Mouse (Mus musculus) gonadal fat pad, adult 2 months (tissue): ENCODE results near the gene Clasp1. TPM values are rescaled to one million over a fixed set of nuclear protein-coding genes. Genes with fewer than 3 reads are reported as not detected.
"Not testable (repeated sequence)": the region's sequence is repeated elsewhere in the genome, so short reads cannot be mapped to it uniquely, and the experiment has no call there.

Experiments
- DNase-seq: peaks from one replicate; pipeline ENCODE4 v3.0.0-alpha.2; 2012; ENCODE audit warnings: low read depth
- polyA plus RNA-seq: library from polyadenylated mRNA; depleted of rRNA; stranded (reverse); fragments of >200 nt; gene quantifications from 2 replicates; pipeline ENCODE4 v1.2.3, GENCODE M21; 2012

Gene Clasp1
- polyA plus RNA-seq, 1 experiment = 19.1 TPM

GRCm38 (mm10) chr1:118581179-118581578, 192.3 kb downstream of the Clasp1 start:
- DNase-seq = no peak

- DNase-seq = peak; percentile 19
Measured at GRCm38 (mm10) chr1:118589721-118590120, 200.9 kb downstream of the Clasp1 start.

- DNase-seq = no peak
Measured at GRCm38 (mm10) chr1:118592933-118593332, 204.1 kb downstream of the Clasp1 start.

DNA sequence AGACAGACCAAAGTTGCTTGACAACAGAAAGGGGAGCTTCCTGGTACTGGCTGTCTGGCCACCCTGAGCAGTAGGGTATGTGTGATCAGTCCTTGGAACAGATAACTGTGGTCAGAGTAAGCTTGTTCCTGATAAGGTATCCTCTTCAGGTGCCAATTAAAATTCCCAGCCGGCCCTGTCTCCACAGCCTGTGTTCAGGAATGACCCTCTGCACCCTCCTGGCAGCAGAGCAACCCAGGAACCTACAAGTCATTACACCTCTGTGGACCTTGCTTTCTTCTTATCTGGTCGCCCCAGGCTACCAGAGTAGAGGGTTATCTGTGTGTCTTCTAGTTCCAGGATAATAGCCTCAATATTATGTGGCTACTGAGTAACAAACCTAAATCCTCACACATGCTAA, 206.5 kb downstream of the Clasp1 start:
- no peak for DNase-seq

DNA sequence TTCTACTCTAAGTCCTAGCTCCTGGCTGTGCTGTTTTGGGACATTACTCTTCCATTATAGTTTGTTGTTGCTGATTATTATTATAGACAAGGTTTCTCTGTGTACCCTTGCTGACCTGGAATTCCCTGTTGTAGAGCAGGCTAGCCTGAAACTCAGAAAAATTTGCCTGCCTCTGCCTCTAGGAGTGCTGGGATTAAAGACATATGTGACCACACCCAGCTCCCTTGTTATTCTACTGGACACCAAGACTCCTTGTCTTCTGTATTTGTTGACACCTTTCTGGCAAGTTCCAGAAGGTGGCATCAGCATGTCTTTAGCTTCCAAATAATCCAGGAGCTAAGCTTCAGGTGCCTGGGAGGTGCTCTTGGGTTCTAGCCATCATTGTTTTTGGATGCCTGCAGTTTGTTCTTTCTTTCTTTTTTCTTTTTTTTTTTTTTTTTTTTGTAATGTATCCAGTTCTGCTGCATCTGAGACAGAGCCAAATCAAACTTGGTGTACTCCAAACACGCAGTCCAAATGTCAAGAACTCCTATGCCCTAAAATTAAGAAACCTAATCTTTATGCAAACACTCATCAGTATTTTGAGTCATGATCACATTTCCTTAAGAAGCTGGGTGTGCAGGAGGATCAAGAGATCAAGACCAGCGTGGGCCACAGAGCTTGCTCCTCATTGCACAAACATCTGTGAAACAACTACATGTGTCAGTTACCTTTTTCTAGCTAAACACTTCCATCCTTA, 208.8 kb downstream of the Clasp1 start:
- peak; percentile 59 for DNase-seq

- DNase-seq = no peak
Measured at GRCm38 (mm10) chr1:118598339-118598738, 209.5 kb downstream of the Clasp1 start.

GRCm38 (mm10) chr1:118613631-118614183, 224.8 kb downstream of the Clasp1 start:
- DNase-seq = no peak

- not testable (repeated sequence) for DNase-seq
Measured at GRCm38 (mm10) chr1:118621055-118621454, 232.2 kb downstream of the Clasp1 start.

GRCm38 (mm10) chr1:118622857-118623256, 234.0 kb downstream of the Clasp1 start:
- DNase-seq = no peak

- DNase-seq = no peak
Measured at GRCm38 (mm10) chr1:118625461-118625860, 236.6 kb downstream of the Clasp1 start.

- no peak for DNase-seq
Measured at GRCm38 (mm10) chr1:118625921-118626320, 237.1 kb downstream of the Clasp1 start.

DNA sequence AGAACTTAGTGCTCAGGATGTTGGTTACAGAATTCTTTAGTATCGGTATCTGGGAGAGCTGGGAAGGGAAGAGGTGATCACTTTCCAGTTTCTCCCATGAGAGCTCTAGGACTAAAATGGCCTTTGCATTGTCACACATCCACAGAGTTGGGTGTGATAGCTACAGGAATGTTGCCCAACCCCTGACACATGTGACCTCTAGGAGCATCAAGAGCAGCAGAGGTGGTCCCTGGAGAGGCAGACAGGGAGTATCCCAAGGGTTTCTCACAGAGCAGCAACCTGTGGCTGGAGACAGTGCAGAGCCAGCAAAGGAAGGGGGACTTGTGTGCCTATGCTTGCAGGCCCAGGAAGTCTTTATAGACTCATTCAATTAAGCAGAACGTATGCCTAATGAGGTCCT, 237.6 kb downstream of the Clasp1 start:
- no peak for DNase-seq

GRCm38 (mm10) chr1:118627781-118628464, 239.1 kb downstream of the Clasp1 start, which contains the start of gene Tfcp2l1:
Tfcp2l1 (plus strand) TSS chr1:118627945.
- peak; percentile 16 for DNase-seq

DNA sequence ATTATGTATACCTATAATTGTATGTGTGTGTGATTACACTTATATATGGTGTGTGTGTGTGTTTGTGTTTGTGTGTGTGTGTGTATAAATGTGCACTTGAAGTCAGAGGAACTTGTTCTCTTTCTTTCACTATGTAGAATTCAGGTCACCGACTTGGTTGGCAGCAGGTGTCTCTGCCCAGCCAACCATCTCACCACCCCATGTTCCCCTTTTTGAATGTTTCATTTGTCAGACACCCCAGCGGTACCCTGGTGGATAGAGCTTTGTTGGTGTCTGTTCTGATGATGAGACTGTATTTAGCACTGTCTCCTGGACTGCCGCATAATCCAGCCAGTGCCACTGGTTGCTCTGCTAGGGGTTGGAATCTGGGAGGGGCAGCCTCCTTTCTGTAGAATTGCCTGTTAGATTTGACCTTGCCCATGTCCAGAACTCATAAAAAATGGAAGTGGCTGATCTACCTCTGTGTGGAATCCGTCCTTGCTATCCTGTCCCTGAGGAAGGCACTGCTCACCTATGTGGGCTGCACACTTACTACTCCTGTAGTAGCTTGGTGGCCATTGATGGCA, 244.6 kb downstream of the Clasp1 start:
- DNase-seq = no peak

- no peak for DNase-seq
Measured at GRCm38 (mm10) chr1:118642296-118642999, 253.6 kb downstream of the Clasp1 start.

GRCm38 (mm10) chr1:118643138-118643979, 254.5 kb downstream of the Clasp1 start:
- DNase-seq = peak; percentile 40

DNA sequence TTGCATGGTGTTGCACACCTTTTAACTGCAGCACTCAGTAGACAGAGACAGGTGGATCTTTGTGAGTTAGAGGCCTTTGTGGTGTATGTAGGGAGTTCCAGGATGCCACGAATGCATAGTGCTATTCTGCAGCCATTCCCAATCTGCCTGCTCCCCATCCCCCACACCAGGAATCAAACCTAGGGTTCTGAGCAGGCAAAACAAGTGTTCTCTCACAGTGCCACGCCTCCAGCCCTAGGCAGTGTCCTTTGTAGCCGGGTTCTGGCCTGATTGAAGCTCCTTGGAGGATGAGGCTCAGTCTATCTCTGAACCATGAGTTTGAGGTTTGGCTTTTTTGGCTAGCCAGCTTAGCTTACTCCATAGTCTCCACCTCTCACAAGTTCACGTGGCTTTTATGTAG, 256.8 kb downstream of the Clasp1 start:
- no peak for DNase-seq

DNA sequence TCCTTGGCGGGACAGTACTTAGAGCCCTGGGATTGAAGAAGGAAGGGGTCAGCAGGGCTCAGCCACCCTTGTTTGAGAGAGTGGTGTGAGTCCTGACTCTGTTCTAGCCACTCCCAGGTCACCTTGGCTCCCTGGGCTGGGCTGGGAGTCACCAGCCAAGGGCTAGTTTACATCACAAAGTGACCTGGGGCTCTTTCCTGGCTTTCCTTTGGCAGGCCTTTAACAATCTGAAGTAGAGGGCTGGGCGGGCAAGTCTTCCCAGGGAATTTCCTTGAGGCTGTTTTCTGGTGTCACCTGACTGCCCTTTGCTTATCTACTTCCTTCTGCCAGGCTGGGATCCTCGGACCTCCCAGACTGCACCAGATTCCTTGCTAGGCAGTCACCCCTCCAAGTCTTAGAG, 259.2 kb downstream of the Clasp1 start:
- no peak for DNase-seq

GRCm38 (mm10) chr1:118649933-118650770, 261.3 kb downstream of the Clasp1 start:
- no peak for DNase-seq

DNA sequence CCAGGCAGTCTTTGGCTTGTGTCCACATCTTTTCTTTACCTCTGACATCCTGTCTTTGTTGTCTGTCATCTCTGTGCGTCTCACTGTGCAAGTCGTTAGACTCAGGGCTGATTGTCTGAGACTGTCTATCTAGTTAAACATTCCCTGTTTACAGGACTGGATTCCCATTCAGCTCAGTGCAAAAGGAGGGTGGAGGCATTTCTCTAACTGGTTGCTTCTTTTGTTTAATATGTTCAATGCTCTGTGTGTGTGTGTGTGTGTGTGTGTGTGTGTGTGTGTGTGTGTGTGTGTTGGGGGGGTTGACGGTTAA, 261.9 kb downstream of the Clasp1 start:
- no peak for DNase-seq
